Mouse (Mus musculus): Measurements from ENCODE around the gene Chd2.

DNA sequence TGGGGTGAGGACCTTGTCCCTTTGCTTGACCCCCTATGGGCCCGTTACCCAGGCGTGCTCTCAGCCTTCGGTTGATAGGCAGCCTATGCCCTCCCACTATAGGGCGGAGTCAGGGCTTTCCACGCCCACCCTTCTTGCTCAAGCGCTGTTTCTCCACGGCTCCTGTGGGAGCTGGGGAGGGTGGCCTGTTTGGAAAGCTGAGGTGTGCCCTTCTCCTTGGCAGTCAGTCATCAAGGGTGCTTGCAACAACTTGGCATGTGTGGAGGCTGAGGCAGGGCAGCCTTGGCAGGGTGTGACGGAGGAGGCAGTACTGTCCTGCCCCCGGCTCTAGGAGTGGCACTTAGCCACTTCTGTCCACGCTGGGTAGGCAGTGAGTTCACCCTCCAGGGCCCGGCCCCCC, 143.3 kb downstream of the Chd2 start:
- no peak for TF ChIP-seq CTCF (IDR thresholded peaks at IDR 0.05; ENCODE audit: extremely low read depth, insufficient read length, insufficient replicate concordance, low read depth, low read length)
- no peak for TF ChIP-seq POLR2A (IDR thresholded peaks at IDR 0.05; ENCODE audit: low read depth, low read length)

Measured in small intestine, adult 2 months (tissue).